Mouse (Mus musculus): ENCODE data around the gene Zfp652. TPM values are rescaled to one million over a fixed set of nuclear protein-coding genes. Genes with fewer than 3 reads are reported as not detected.

Gene Zfp652
- polyA plus RNA-seq, 1 experiment from 2014 or later, result 14.8 TPM

DNA sequence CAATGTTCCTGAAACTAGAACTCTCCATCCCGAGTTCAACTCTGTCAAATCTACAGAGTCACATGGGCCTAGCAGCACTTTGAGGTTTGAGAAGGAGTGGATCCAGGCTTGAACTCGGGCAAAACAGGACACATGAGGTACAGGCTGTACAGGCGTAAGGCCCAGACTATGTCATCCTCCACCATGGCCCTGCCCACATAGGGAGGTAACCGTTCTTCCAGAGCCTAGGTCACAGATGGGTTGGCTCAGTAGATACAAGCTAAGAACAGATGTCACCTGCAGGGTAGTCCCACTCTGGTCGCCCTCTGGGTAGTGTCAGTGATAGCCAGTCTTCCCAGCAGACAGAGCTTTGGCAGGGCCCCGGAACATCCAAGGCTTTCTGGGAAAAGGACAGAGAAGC is 74.0 kb downstream of the Zfp652 start:
- Histone ChIP-seq H3K9ac (ENCODE audit: low read depth, low read length) (no peak overlapping the region), H3K4me2 (ENCODE audit: low read length) (no peak overlapping the region), H3K4me3 (replicated peaks; ENCODE audit: low read depth, low read length) (no peak overlapping the region), H3K27ac (no peak overlapping the region), H3K9me3 (replicated peaks; ENCODE audit: low read length) (no peaks in the 10 kb centered on the region), H3K36me3 (ENCODE audit: insufficient read depth, low read length) (no peaks in the 10 kb centered on the region), H3K27me3 (ENCODE audit: insufficient read depth, low read length) (no peaks in the 10 kb centered on the region), H3K4me1 (replicated peaks; ENCODE audit: insufficient read depth, low read length) (no peaks in the 10 kb centered on the region)
- ATAC-seq (replicated peaks; ENCODE audit: low FRiP score, low read depth) (peak; percentile 36; the same call in 1 of the 2 replicates), DNase-seq (ENCODE audit: low spot score) (no peak)
- no peak for TF ChIP-seq CTCF (IDR thresholded peaks at IDR 0.05; ENCODE audit: low read depth)
- WGBS, result 71% methylated on average over 6 of the region's 6 CpGs

DNA sequence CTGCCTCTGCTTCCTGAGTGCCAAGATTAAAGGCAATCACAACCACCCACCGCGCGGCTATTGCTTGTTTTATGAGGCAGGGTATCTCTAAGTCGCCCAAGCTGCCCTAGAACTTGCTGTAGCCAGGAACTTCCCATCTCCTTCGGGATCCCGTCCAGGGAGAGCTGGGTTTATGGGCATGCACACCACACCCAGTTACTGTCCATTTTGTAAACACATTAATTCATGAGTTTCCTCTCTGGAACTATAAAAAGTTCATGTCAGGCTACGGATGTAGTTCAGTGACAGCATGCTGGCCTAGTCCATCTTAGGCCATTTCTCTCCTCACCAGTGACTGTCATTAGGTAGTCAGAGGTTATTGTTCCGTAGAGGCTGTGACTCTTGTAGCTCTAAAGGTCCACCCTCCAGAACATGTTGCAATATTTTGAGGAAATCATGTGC is 77.0 kb downstream of the Zfp652 start:
- DNase-seq (ENCODE audit: low spot score) (no peak), ATAC-seq (replicated peaks; ENCODE audit: low FRiP score, low read depth) (no peak)
- H3K36me3 ChIP-seq (ENCODE audit: insufficient read depth, low read length), result no peaks in the 10 kb centered on the region
- no peaks in the 10 kb centered on the region for H3K9me3 ChIP-seq (replicated peaks; ENCODE audit: low read length)
- 0 out of 2 replicates have a peak, but pooled peaks cover 4% of the 10 kb centered on the region for H3K4me1 ChIP-seq (replicated peaks; ENCODE audit: insufficient read depth, low read length)
- H3K27me3 ChIP-seq (ENCODE audit: insufficient read depth, low read length), result no peaks in the 10 kb centered on the region
- no peak overlapping the region for H3K9ac ChIP-seq (ENCODE audit: low read depth, low read length)
- 72% methylated on average over 8 of the region's 8 CpGs for WGBS
- no peak overlapping the region for H3K4me3 ChIP-seq (replicated peaks; ENCODE audit: low read depth, low read length)
- H3K4me2 ChIP-seq (ENCODE audit: low read length), result no peak overlapping the region
- no peak overlapping the region for H3K27ac ChIP-seq
- no peak for TF ChIP-seq CTCF (IDR thresholded peaks at IDR 0.05; ENCODE audit: low read depth)

GRCm38 (mm10) chr11:95791787-95792186 is 79.3 kb downstream of the Zfp652 start:
- no peak overlapping the region for H3K4me3 ChIP-seq (replicated peaks; ENCODE audit: low read depth, low read length)
- TF ChIP-seq CTCF (IDR thresholded peaks at IDR 0.05; ENCODE audit: low read depth), result no peak
- no peak overlapping the region for H3K9ac ChIP-seq (ENCODE audit: low read depth, low read length)
- ATAC-seq (replicated peaks; ENCODE audit: low FRiP score, low read depth) (no peak), DNase-seq (ENCODE audit: low spot score) (no peak)
- H3K27ac ChIP-seq, result no peak overlapping the region
- no peaks in the 10 kb centered on the region for H3K9me3 ChIP-seq (replicated peaks; ENCODE audit: low read length)
- no peaks in the 10 kb centered on the region; the same call in 1 of the 2 replicates for H3K27me3 ChIP-seq (ENCODE audit: insufficient read depth, low read length)
- H3K36me3 ChIP-seq (ENCODE audit: insufficient read depth, low read length), result no peaks in the 10 kb centered on the region
- H3K4me1 ChIP-seq (replicated peaks; ENCODE audit: insufficient read depth, low read length), result peaks cover 4% of the 10 kb centered on the region; the same call in 1 of the 2 replicates
- WGBS, result 70% methylated on average over 13 of the region's 13 CpGs
- H3K4me2 ChIP-seq (ENCODE audit: low read length), result no peak overlapping the region

GRCm38 (mm10) chr11:95792950-95793509 is 80.6 kb downstream of the Zfp652 start:
- Histone ChIP-seq H3K4me3 (replicated peaks; ENCODE audit: low read depth, low read length) (no peak overlapping the region), H3K36me3 (ENCODE audit: insufficient read depth, low read length) (no peaks in the 10 kb centered on the region), H3K9me3 (replicated peaks; ENCODE audit: low read length) (no peaks in the 10 kb centered on the region), H3K4me2 (ENCODE audit: low read length) (no peak overlapping the region), H3K27me3 (ENCODE audit: insufficient read depth, low read length) (no peaks in the 10 kb centered on the region; the same call in 1 of the 2 replicates), H3K4me1 (replicated peaks; ENCODE audit: insufficient read depth, low read length) (peaks cover 4% of the 10 kb centered on the region; the same call in 1 of the 2 replicates), H3K27ac (no peak overlapping the region), H3K9ac (ENCODE audit: low read depth, low read length) (no peak overlapping the region)
- no peak for DNase-seq (ENCODE audit: low spot score)
- no peak for ATAC-seq (replicated peaks; ENCODE audit: low FRiP score, low read depth)
- no peak for TF ChIP-seq CTCF (IDR thresholded peaks at IDR 0.05; ENCODE audit: low read depth)
- 91% methylated on average over 8 of the region's 8 CpGs for WGBS

DNA sequence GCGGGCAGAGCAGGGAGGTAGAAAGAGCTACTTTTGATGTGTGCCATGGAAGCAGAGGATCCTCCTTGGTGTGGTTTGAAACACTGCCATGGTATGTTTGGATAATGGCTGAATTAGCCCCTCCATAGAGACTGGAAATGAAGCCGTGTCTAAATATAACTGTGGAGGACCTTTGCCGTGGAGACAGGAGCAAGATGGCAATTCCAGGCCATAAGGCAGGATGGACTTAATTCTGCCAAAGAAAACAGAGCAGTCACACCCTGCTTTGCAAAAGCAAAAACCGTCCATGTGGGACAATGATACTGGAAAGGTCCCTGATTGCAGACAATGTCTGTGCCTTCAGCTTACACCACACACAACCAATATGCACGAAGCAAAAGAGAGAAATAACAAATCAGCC is 81.7 kb downstream of the Zfp652 start:
- H3K27ac ChIP-seq, result no peak overlapping the region
- DNase-seq (ENCODE audit: low spot score), result no peak
- TF ChIP-seq CTCF (IDR thresholded peaks at IDR 0.05; ENCODE audit: low read depth), result no peak

DNA sequence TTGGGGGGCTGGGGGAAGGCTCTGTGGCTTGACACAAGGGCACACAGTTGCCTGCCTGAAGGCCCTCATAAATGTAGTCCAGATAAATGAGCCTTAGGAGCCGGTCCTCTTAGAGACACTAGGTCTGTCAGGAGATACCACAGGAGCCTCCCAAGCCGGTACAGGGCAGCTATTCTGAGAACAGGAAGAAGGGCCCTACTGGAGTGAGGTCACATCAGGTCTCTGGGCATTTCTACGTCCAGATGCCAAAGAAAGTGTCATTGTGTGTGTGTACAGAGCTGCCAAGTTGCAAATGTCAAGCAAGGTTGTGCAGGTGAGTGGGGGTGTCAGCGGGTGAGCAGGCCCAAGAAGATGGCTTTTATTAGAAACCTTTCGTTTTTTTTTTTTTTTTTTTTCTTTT is 83.1 kb downstream of the Zfp652 start:
- WGBS, result 65% methylated on average over 5 of the region's 5 CpGs
- H3K4me2 ChIP-seq (ENCODE audit: low read length), result no peak overlapping the region
- ATAC-seq (replicated peaks; ENCODE audit: low FRiP score, low read depth) (no peak), DNase-seq (ENCODE audit: low spot score) (no peak)
- no peak overlapping the region for H3K4me3 ChIP-seq (replicated peaks; ENCODE audit: low read depth, low read length)
- H3K36me3 ChIP-seq (ENCODE audit: insufficient read depth, low read length), result no peaks in the 10 kb centered on the region
- TF ChIP-seq CTCF (IDR thresholded peaks at IDR 0.05; ENCODE audit: low read depth), result no peak
- H3K27me3 ChIP-seq (ENCODE audit: insufficient read depth, low read length), result no peaks in the 10 kb centered on the region; the same call in 1 of the 2 replicates
- H3K4me1 ChIP-seq (replicated peaks; ENCODE audit: insufficient read depth, low read length), result peaks cover 4% of the 10 kb centered on the region; the same call in 1 of the 2 replicates
- no peak overlapping the region for H3K9ac ChIP-seq (ENCODE audit: low read depth, low read length)
- H3K27ac ChIP-seq, result no peak overlapping the region
- H3K9me3 ChIP-seq (replicated peaks; ENCODE audit: low read length), result no peaks in the 10 kb centered on the region

More for the DNA sequence above, 81.7 kb downstream of the Zfp652 start:
- Histone ChIP-seq H3K9ac (ENCODE audit: low read depth, low read length) (no peak overlapping the region), H3K27me3 (ENCODE audit: insufficient read depth, low read length) (no peaks in the 10 kb centered on the region; the same call in 1 of the 2 replicates), H3K4me1 (replicated peaks; ENCODE audit: insufficient read depth, low read length) (peaks cover 4% of the 10 kb centered on the region; the same call in 1 of the 2 replicates), H3K4me3 (replicated peaks; ENCODE audit: low read depth, low read length) (no peak overlapping the region), H3K9me3 (replicated peaks; ENCODE audit: low read length) (no peaks in the 10 kb centered on the region), H3K36me3 (ENCODE audit: insufficient read depth, low read length) (no peaks in the 10 kb centered on the region), H3K4me2 (ENCODE audit: low read length) (no peak overlapping the region)
- WGBS, result 54% methylated on average over 5 of the region's 5 CpGs
- ATAC-seq (replicated peaks; ENCODE audit: low FRiP score, low read depth), result no peak

Measured in kidney, postnatal 0 days (tissue).